Mouse (Mus musculus) thymus, adult 2 months (tissue): ENCODE results near the gene Pdgfra.

ENCODE experiments used
- CTCF ChIP-seq: fragments of 200-500 bp; IDR thresholded peaks from 2 replicates; pipeline ENCODE4 v1.5.1; 2012; ENCODE audit warnings: mild to moderate bottlenecking, control low read depth, low read length, moderate library complexity, borderline replicate concordance; ENCODE audit not compliant: control insufficient read depth, poor library complexity, insufficient read depth; ENCODE audit errors: extremely low read depth
- POLR2A ChIP-seq: fragments of 200-500 bp; IDR thresholded peaks from 2 replicates; pipeline ENCODE4 v1.6.1; 2012; ENCODE audit warnings: mild to moderate bottlenecking, low read length, control low read depth, moderate library complexity; ENCODE audit not compliant: control insufficient read depth, poor library complexity, insufficient read depth; ENCODE audit errors: extremely low read depth

GRCm38 (mm10) chr5:75214520-75214919, 62.4 kb downstream of the Pdgfra start:
- TF ChIP-seq CTCF = no peak
- no peak for TF ChIP-seq POLR2A
